Mouse (Mus musculus): Measurements from ENCODE around the gene Lrriq1. TPM values are rescaled to one million over a fixed set of nuclear protein-coding genes. Genes with fewer than 3 reads are reported as not detected.

The Lrriq1 gene
- 0.38 and 1.7 TPM in 2 replicates for polyA plus RNA-seq (2015; fragmentation: Nextera tagmentation; extraction: Ambion mirVana)

GRCm38 (mm10) chr10:103235707-103236459, at the start of gene Lrriq1:
Gene Lrriq1 (minus strand): TSS chr10:103236322.

GRCm38 (mm10) chr10:103029730-103030490, 206.2 kb downstream of the Lrriq1 start, which contains the start of gene Alx1:
Gene Alx1 (minus strand): TSS chr10:103030215.

Other genes starting within 250 kb of the Lrriq1 start
- 0.28 and 0.39 TPM in 2 replicates for gene Alx1, start 206.1 kb downstream of the Lrriq1 start, polyA plus RNA-seq (2015; fragmentation: Nextera tagmentation; extraction: Ambion mirVana)
- 15.6 and 18.7 TPM in 2 replicates for gene Slc6a15, start 131.5 kb upstream of the Lrriq1 start, polyA plus RNA-seq (2015; fragmentation: Nextera tagmentation; extraction: Ambion mirVana)

Measured in adrenal gland, postnatal 0 days (tissue).